19 mouse cellular contexts compared by ENCODE assay signal in genomic region chr2:16523427-16523826, GRCm38 (mm10).
"Had no signal": no experiment of that assay in that cellular context is flagged by ENCODE, and none has a peak within 500 bp of the region (broad histone marks: within the 10 kb centered on the region; RNA-seq: fewer than 3 reads in every experiment).

No protein-coding gene starts in this region.

- H3K4me1 ChIP-seq: limb, embryonic 12.5 days; limb, embryonic 15.5 days; midbrain, embryonic 13.5 days; neural tube, embryonic 12.5 days; stomach, embryonic 15.5 days had no signal

- DNase-seq: kidney, postnatal 25 days; left cerebral cortex, postnatal 4 days; liver, postnatal 0 days; lung, embryonic 14.5 days; retina, postnatal 1 day; right cerebral cortex, postnatal 25 days; spleen, adult 18-20 months; thymus, postnatal 25 days had no signal

- H3K27me3 ChIP-seq: limb, embryonic 12.5 days; limb, embryonic 15.5 days; midbrain, embryonic 13.5 days; neural tube, embryonic 12.5 days; stomach, embryonic 15.5 days had no signal

- ATAC-seq: liver, postnatal 0 days; lung, postnatal 0 days; midbrain, embryonic 13.5 days; midbrain, embryonic 16.5 days had no signal

- H3K27ac ChIP-seq: kidney, postnatal 0 days; limb, embryonic 12.5 days; limb, embryonic 15.5 days; liver, embryonic 14.5 days; macrophage; midbrain, embryonic 13.5 days; neural tube, embryonic 12.5 days; stomach, embryonic 15.5 days had no signal

- H3K9me3 ChIP-seq: limb, embryonic 12.5 days; limb, embryonic 15.5 days; midbrain, embryonic 13.5 days; neural tube, embryonic 12.5 days; stomach, embryonic 15.5 days had no signal

- H3K9ac ChIP-seq: limb, embryonic 12.5 days; limb, embryonic 15.5 days; liver, embryonic 14.5 days; liver, postnatal 0 days; lung, embryonic 14.5 days; midbrain, embryonic 13.5 days; neural tube, embryonic 12.5 days; stomach, embryonic 15.5 days had no signal

- H3K4me3 ChIP-seq: limb, embryonic 12.5 days; limb, embryonic 15.5 days; midbrain, embryonic 13.5 days; neural tube, embryonic 12.5 days; stomach, embryonic 15.5 days had no signal

- H3K36me3 ChIP-seq: limb, embryonic 12.5 days; limb, embryonic 15.5 days; midbrain, embryonic 13.5 days; neural tube, embryonic 12.5 days; stomach, embryonic 15.5 days had no signal

- H3K4me2 ChIP-seq: limb, embryonic 12.5 days; limb, embryonic 15.5 days; liver, embryonic 11.5 days; lung, embryonic 14.5 days; midbrain, embryonic 13.5 days; neural tube, embryonic 12.5 days; stomach, embryonic 15.5 days had no signal
